Mouse (Mus musculus) mesoderm, embryonic 11.5 days (tissue): ENCODE measurements around the gene Nr1h2.

Experiments used
- DNase-seq: peaks from one replicate; pipeline ENCODE4 v3.0.0-alpha.2; 2012; ENCODE audit warnings: low read depth, low spot score

Nr1h2 gene

DNA sequence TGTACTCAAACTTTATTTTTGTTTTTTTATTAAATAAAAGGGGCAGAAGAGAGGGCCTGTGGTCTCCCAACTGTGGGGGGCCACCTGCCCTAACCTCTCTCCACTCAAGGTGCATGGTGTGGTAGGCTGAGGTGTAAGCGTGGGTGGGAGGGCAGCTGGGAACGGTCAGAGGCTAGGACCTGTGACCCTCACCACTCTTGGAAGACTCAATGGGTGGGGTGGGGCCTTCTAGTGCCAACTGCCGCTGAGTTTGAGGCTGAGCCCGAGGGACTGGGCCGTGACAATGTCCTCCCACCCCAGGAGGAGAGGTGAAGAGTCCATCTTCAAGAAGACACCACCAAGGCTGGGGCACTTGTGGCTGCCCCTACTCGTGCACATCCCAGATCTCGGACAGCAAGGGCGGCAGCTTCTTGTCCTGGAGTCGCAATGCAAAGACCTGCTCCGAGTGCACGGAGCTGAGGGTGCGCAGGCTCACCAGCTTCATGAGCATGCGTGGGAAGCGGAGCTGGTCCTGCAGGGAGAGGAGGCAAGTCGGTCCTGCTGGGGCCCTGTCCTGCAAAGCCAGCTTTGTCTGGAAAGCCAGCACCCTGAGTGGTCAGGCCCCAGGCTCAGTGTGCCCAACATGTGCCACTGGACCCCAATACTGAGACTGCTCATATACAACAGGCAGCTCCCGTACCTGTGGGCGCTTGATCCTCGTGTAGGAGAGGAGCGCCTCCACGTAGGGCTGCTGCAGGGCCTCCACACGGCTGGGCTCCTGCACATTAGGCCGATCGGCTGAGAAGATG, 3.9 kb downstream of the Nr1h2 start:
- no peak for DNase-seq

DNA sequence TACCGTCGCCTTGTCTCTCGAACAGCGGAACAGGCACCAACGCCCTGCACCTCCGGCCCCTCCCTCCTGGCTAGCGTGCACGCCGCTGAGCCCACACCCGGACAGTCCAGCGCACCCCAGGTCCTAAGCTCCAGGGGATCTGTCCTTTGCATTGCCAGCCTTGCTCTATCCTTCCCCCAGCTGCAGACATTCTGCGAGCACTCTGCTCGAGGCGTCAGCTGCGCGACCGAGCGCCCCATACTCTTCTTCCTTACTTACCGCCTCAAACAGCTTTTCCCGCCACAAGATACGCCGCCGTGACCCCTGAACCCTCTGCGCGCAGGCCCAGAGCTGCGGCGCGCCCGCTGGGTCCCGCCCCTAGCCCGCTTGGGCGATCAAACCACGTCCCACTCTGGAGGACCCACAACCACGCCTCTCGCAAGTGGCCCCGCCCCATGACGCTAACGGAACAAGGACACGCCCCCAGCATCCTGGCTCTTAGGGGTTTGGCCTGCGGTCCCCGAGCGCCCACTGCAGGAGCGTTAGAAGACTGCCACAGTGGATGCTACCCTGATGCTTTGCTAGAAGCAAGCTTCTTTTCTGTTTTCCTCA, 5.2 kb downstream of the Nr1h2 start, which contains the start of gene Pold1:
Pold1 (minus strand) TSS at position 353 of the 591 bp plus-strand sequence.
- DNase-seq: peak; percentile 99

DNA sequence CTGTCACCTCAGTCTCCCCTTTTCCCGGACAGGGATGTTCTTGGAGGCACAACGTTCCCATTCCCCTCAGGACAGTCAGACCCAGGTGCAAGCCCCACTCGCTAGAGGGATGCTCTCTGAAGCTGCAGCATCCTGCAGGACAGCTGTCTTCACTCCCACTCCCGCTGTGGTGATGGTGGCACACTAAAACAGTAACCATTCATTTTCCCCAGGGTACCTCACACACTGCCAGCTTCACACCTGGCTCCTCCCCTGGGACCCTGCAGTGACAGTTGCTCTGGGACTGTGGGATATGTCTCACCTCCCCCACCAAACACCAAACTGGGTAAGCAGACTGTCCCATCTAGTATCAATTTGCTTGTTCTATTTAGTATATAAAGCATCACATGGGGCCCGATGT, 6.0 kb downstream of the Nr1h2 start:
- no peak for DNase-seq

DNA sequence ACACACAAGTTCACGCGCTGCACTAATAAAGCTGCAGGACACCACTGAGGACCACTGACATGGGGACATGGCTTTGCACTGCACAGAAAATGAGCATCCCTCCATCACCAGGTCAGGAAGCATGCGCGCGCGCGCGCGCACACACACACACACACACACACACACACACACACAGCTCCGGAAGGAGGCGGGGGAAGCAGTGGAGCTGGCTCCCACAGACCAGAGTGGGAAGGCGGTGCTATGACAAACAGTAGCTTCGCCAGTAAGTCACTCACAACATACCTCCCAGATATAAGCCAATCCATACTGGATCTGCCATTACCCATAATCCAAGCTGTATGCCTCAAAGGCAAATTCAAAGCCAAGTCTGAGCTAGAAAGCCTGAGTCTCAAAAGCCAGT, 6.7 kb downstream of the Nr1h2 start:
- no peak for DNase-seq

DNA sequence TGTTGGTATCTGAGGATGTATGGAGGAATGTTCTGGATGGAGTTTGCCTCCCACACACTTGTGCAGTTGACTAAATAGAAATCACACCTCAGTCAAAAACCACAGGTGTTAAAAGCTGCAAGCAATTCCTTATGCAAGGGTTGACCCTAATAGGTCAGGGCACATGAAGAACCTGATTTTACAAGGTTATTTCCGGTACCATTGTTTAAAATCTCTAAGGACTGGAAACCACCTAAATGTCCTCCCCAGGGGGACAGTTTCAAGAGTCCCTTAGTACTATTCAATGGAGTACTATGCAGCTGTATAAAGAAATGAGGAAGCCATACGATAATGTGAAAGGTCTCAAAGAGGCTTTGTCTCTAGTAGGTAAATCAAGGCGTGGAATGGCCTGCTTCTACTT, 7.5 kb downstream of the Nr1h2 start:
- DNase-seq: no peak

DNA sequence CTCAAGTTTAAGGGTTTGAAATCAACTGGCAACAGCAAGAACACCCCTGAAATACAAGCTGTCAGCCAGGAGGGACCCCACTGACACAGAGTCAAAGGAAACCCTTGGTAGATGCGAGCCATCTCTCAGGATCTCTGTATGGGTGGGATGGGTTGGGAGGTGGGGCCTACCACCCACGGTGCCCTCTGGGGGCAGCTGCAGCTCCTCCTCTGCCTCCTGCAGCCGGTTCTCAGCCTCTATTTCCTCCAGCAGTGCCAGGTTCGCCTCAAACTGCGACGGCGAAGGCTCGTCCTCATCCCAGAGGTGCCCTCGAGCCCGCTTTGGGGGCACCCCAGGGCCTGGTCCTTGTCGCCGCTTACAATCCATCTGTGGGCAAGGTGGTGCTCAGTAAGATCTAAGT, 10.7 kb downstream of the Nr1h2 start:
- DNase-seq: no peak

DNA sequence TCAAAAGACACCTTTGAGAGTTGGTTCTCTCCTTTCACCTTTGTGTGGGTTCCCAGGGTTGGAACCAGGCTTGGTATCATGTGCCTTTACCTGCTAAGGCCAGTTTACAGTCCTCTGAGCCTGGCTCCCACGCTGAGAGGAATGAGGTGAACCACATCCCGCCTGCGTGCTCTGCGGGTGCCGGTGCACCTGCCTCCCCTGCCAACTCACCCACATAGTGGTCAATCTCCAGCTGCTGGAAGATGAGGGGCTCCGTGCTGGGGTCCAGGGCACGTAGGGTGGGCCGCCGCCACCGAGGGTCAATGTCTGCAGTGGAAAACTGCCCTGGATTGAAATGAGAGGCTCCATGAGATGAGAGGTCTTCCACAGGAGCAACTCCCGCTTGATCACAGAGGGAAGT, 11.2 kb downstream of the Nr1h2 start:
- DNase-seq: no peak

DNA sequence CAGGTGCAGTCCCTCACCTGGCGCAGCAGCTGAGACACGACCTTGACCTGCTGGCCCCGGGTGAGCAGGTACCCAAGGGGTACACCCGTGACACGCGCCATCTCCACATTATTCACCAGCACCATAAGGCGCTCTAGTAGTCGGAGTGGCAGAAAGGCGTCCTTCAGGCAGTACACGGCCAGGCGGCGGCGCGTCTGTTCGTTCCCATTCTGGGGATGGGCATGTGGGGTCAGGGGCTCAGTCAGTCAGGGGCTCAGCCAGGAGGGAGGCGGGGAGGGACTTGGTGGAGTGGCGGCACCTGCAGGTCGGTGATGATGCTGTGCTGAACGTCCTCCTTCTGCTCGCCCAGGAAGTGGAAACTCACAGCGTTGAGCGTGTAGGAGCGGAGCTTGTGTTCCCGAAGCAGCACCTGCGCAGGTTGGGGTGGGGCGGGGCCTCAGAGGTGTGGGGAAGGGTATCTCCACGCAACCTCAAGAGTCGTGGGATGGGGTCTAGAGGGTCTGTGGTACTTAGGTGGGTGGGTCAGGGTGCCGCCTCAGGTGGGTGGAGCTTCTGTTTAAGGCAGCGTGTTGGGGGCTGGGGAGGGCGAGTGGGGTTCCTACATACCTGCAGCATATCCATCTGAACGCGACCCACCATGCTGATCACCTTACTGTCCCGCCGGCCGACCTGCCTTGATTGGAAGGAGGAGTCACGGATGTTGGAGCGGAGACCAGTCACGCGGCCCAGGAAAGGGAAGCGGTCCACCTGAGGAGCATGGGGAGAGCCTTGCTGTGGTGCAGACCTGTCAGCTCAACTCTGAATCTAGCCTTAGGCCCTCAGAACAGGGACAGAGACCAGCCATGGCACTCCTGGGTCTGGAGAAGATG, 14.8 kb downstream of the Nr1h2 start:
- no peak for DNase-seq

DNA sequence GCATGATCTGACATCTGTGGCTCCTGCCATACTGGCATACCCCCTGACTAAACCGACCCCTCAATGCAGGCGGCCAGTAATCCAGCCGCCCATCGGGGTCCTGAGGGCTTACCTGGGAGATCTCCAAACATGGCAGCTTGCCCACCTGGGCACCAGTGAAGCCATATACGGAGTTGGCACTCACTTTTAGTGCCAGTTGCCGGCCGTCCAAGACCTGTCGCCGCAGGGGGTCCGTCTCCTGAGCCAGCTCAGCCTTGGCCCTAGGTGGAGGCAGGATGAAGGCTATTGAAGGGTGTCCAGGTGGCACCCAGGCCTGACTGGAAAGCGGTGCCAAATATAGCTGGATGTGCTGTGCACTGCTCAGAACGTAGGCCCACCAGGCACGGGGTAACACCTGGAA, 16.3 kb downstream of the Nr1h2 start:
- no peak for DNase-seq

DNA sequence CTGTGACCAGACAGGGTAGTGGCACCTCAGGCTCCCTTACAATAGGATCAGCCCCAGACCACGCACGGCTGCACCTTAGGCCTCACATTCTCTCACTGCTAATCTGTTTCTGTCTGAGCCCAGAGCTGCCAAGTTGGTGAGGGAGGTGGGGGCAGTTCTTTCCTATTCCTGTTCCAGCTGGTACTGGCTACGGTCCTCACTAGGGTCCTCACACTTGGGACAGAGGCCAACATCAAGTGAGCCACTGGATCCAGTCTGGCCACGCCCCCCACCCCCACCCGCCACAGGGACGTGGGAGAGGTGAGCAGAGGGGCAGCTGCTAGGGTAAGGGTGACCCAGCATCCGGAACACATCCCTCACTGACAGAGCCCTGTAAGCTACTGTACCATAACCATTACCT, 16.7 kb downstream of the Nr1h2 start:
- no peak for DNase-seq

DNA sequence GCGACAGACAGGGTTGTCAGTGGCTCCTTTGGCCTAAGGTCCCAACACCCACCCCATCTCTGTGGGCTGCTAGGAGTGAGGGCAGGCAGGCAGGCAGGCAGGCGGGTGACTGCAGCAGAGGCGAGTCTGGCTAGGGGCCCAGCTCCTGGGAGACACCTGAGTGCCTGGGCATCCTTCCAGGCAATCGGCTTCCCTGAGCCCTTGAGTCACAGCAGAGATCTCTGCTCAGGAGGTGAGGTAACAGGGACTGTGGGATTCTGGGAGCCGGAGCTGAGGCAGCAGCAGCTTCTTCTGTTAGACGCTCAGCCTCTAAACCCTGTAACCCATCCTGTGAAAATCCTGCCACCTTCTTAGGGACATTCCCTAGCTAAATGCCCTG, 17.2 kb downstream of the Nr1h2 start:
- DNase-seq: no peak

DNA sequence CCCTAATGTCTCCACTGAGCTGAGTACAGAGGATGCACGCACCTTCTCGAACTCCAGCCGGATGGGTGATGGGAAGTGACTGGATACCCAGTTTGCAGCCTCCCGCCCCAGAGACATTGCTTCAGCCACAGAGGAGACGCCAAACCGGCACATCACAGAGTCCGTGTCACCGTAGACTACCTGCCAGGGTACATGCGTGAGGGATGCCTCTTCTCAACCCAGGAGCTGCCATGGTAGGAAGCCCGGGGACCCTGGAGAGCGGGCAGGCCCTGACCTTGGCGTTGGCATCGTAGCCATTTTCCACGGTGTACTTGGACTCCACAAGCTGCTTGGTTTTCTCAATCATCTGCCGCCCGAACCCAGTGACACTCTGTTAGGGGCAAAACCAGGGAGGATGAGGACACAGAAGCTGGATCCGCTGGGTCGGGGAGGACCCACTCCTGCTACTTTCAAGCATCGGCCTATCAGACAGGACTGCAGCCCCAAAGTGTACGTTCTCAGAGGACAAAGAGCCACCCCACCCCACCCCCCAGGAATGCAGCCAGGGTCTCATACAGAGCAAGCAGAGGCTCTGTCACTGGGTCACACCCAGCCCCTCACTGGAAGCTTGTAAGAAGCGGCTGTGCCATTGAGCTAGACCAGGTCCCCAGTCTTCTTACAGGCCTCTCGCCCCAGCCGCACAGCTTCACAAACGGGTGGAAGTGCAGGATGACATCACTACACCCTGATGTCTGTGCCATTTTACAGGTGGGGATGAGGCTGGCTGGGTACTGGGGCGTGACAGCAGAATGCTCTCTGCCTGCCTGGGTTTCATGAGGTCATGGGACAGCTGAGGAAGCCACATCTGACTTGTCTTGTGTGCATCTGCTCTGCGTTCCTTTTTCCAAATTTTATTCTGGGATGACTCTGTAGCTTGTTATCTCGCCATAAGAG, 17.8 kb downstream of the Nr1h2 start:
- no peak for DNase-seq

DNA sequence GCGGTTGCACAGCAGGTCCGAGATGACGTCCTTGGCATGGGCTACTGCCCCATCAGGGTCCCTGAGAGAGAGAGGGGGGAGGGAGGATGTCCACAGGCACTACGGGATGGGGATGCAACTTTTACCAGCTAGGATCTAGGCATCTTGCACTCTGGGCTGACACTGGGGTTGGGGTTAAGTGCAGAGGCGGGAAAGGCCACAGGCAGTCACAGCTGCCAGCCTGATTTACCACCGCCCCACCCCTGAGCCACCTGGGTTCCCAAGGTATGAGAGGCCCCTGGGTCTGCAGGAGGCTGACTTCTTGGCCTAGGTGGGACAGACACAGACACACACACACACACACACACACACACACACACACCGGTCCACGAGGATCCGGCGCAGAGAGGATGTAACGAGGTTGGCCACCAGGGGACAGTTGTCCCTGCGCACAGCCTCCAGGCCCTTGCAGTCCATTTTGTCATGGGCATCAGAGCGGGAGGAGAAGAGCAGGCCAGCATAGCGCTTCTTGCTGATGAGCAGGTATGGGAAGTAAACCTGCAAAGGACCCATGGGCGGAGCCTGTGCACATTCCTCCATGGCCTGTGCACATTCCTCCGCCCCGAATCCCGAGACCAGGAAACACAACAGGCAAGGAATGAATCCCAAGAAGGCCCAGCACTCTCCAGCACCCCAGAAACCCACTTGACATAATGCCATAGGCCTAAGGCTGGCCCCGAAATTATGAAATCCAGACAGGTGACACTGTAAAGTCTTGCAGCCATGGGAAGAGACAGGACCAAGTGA, 18.9 kb downstream of the Nr1h2 start:
- DNase-seq: no peak

DNA sequence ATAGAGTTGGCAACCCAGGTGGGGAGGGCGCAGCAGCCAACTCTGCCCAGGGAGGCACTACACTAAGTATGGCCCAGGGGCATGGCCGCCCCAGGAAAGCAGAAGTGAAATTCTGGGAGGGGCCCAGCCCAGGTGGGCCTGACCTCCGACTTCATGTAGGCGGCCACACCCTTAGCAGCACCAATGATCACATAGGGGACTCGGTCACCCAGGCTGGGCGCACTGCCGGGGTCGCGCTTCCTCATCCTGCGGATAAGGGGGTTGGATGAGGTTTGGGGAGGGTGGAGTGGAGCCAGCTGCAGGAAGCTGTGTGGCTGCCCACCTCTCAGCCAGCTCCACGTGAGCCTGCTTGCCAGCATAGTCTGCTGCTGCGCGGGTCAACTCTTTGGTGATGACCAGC, 19.5 kb downstream of the Nr1h2 start:
- DNase-seq: no peak

DNA sequence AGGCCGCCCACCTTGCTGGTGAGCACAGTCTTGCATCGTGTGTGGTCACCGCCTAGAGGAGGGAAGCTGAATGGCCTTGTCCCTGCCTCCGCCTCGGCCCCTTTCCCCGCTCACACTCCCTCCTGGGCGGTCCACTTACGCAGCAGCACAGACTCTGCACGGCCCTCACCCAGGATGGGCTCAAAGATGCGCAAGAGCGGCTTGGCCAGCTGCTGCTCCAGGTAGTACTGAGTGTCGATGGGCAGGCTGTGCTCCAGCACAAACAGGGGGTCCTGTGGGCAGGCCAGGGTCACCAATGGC, 20.1 kb downstream of the Nr1h2 start:
- DNase-seq: no peak

DNA sequence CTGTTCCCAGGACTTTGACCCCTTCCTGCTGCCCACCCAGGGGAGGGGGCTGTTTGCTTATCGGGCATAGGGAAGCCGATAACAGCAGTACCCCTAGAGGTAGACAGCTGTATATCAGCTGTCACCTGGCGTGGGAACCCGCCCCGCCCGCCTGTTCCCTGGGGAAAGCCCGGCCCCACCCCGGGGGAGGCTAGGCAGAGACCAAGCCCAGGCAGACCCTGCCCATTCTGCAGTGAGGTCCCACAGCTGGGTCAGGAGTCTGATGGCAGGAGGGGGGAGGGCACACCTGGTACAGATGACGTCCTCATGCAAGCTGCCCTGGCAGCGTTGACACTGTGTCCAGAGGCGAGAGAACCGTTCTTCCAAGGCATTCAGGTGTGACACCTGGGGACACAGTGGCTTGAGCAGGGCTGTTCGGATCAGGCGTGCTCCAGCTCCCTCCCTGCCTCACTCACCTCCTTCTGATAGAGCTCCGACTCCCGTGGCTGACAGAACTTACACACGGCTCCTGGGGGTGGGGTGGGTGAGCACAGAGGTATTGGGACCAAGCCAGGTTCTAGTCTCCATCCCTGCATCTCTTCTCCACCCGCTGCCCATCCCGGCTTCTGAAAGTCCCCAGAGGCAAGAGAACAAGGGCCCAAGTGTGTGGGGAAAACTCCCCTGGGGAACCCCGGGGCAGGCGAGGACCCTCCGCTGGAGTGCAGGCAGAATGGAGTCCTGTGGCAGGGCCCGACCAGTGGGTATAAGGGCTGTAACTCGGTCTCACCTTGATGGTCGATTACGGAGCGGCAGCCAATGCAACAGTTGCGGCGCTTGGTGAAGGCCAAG, 20.6 kb downstream of the Nr1h2 start:
- no peak for DNase-seq

DNA sequence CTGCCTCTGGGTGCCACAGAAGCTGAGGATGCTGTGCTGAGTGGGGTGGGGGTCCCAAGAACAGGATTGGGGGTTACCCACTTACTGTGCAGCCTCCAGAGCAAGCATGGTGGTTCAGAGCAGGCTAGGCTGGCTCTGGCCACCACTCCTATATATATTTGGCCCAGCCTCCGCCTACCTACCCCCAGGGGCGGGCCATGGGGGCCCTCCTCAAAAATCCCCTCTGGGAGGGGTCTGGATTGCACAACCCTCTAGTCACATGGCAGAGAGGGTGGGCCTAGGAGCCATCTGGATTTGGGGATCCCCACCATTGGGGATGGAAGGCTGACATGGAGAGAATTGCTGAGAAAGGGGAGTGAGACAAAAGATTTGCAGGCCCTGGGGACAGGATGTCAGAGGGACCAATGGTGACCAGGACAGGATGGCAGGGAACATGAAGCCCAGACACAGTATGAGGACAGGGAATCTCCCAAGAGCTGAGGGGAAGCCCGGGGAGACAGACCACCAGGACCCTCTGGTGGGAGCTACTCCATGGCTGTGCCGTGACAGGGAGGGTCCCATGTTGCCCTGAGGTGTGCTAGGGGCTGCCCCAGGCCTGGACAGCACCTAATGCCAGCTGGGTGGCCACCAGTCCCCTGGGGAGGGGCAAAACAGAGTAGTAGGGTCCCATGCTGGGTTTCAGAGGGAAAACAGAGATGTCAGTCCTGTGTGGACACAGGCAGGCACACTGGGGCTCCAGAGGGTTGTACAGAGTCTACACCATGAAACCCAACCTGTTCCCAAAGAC, 21.6 kb downstream of the Nr1h2 start, which contains the start of gene Spib:
Spib (minus strand) TSS at position 126 of the 787 bp plus-strand sequence.
- no peak for DNase-seq

DNA sequence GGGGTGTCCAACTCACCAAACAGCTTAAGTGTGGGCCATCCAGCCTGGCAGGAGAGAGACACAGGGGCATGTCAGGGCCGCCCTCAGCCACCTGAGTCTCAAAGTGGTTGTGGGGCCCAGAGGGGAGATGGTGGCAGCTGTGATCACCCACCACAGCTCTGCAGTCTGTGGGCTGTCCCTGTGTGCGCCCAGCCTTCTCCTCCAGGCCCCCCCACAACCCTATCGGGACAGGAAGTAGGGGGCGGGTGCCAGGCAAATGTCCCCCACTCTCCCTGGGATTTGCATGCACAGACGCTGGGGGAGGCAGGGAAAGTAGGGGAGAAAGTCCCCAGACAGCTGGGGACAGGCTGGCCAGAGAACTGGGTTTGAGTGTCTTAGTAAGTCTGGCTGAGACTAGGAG, 22.5 kb downstream of the Nr1h2 start:
- no peak for DNase-seq

DNA sequence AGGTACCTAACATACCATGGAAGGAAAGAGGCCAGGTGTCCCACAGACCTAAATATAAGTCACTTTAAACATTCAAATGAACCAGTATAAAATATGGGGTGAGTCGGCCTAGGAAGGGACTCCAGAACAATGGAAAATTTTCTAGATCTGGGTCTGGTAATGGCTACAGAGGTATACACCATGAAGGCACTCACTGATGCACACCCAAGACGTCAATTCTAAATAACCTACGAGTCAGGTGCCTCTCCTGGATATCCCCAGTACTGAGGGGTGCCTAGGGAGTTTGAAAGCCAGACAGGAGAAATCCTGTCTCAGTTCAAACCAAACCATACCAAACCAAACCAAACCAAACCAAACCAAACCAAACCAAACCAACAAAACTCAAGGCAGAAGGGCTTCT, 23.2 kb downstream of the Nr1h2 start:
- no peak for DNase-seq
